Mouse (Mus musculus): ENCODE measurements around the gene Mrpl58. TPM values are rescaled to one million over a fixed set of nuclear protein-coding genes. Genes with fewer than 3 reads are reported as not detected.
A peak's percentile ranks its signal among the peaks of the same experiment; 100 is the strongest.

The Mrpl58 gene
- 222 and 223 TPM in 2 replicates for polyA plus RNA-seq (2014; fragmentation: Nextera tagmentation; extraction: Ambion mirVana)

- peak within 1 kb of the TSS; percentile 84 for H3K4me2 ChIP-seq (ENCODE audit: low read length)
- peaks cover 24% of the 10 kb centered on the region for H3K36me3 ChIP-seq (ENCODE audit: control insufficient read depth, insufficient read depth, low read length)
- peak within 1 kb of the TSS; percentile 95 for H3K4me3 ChIP-seq (replicated peaks; ENCODE audit: low read depth, low read length)
- no peaks in the 10 kb centered on the region for H3K9me3 ChIP-seq (ENCODE audit: control insufficient read depth, low read length)
- peak within 1 kb of the TSS; percentile 93 for H3K27ac ChIP-seq (replicated peaks; ENCODE audit: low read depth, low read length)
- ATAC-seq (ENCODE audit: low FRiP score, low TSS enrichment) (peak; percentile 86), DNase-seq (peak; percentile 93)
- 4% methylated on average over 50 of the region's 50 CpGs for WGBS
- H3K27me3 ChIP-seq (ENCODE audit: control insufficient read depth, insufficient read depth, low read length), result no peaks in the 10 kb centered on the region
- peak within 1 kb of the TSS; percentile 91 for H3K9ac ChIP-seq (replicated peaks; ENCODE audit: low read length)
- peaks cover 30% of the 10 kb centered on the region for H3K4me1 ChIP-seq (ENCODE audit: control insufficient read depth, insufficient read depth, low read length)
These were observed at the start of gene Mrpl58 for GRCm38 (mm10) chr11:115403338-115404124. Gene Mrpl58, plus strand, starts transcription at chr11:115403752.

- Histone ChIP-seq H3K4me3 (replicated peaks; ENCODE audit: low read depth, low read length) (no peak overlapping the region), H3K27ac (replicated peaks; ENCODE audit: low read depth, low read length) (no peak overlapping the region), H3K27me3 (ENCODE audit: control insufficient read depth, insufficient read depth, low read length) (no peaks in the 10 kb centered on the region), H3K9ac (replicated peaks; ENCODE audit: low read length) (no peak overlapping the region), H3K4me1 (ENCODE audit: control insufficient read depth, insufficient read depth, low read length) (peaks cover 6% of the 10 kb centered on the region), H3K9me3 (ENCODE audit: control insufficient read depth, low read length) (no peaks in the 10 kb centered on the region), H3K4me2 (ENCODE audit: low read length) (no peak overlapping the region), H3K36me3 (ENCODE audit: control insufficient read depth, insufficient read depth, low read length) (peaks cover 68% of the 10 kb centered on the region)
- 9% methylated on average over 8 of the region's 8 CpGs for WGBS
- no peak; the same call in 1 of the 2 replicates for ATAC-seq (ENCODE audit: low FRiP score, low TSS enrichment)
- peak; percentile 92 for DNase-seq
These were observed 49.4 kb upstream of the Mrpl58 start for GRCm38 (mm10) chr11:115354183-115354582.

- WGBS, result 19% methylated on average over 5 of the region's 5 CpGs
- Histone ChIP-seq H3K9ac (replicated peaks; ENCODE audit: low read length) (peak overlapping the region; percentile 37; the same call in 1 of the 2 replicates), H3K4me1 (ENCODE audit: control insufficient read depth, insufficient read depth, low read length) (peaks cover 10% of the 10 kb centered on the region), H3K9me3 (ENCODE audit: control insufficient read depth, low read length) (no peaks in the 10 kb centered on the region), H3K27ac (replicated peaks; ENCODE audit: low read depth, low read length) (peak overlapping the region; percentile 70), H3K27me3 (ENCODE audit: control insufficient read depth, insufficient read depth, low read length) (no peaks in the 10 kb centered on the region), H3K4me3 (replicated peaks; ENCODE audit: low read depth, low read length) (no peak overlapping the region), H3K36me3 (ENCODE audit: control insufficient read depth, insufficient read depth, low read length) (peaks cover 35% of the 10 kb centered on the region), H3K4me2 (ENCODE audit: low read length) (no peak overlapping the region)
- DNase-seq (peak; percentile 93), ATAC-seq (ENCODE audit: low FRiP score, low TSS enrichment) (peak; percentile 62; the same call in 1 of the 2 replicates)
These were observed 45.1 kb upstream of the Mrpl58 start for GRCm38 (mm10) chr11:115358468-115358867.

GRCm38 (mm10) chr11:115359293-115359692, 44.3 kb upstream of the Mrpl58 start:
- DNase-seq (peak; percentile 60), ATAC-seq (ENCODE audit: low FRiP score, low TSS enrichment) (0 out of 2 replicates have a peak, but pooled peaks have one; percentile 37)
- H3K27me3 ChIP-seq (ENCODE audit: control insufficient read depth, insufficient read depth, low read length), result no peaks in the 10 kb centered on the region

GRCm38 (mm10) chr11:115359726-115360125, 43.8 kb upstream of the Mrpl58 start:
- Histone ChIP-seq H3K27me3 (ENCODE audit: control insufficient read depth, insufficient read depth, low read length) (no peaks in the 10 kb centered on the region), H3K4me2 (ENCODE audit: low read length) (no peak overlapping the region), H3K36me3 (ENCODE audit: control insufficient read depth, insufficient read depth, low read length) (peaks cover 29% of the 10 kb centered on the region), H3K9ac (replicated peaks; ENCODE audit: low read length) (no peak overlapping the region), H3K9me3 (ENCODE audit: control insufficient read depth, low read length) (no peaks in the 10 kb centered on the region), H3K27ac (replicated peaks; ENCODE audit: low read depth, low read length) (peak overlapping the region; percentile 70; the same call in 1 of the 2 replicates), H3K4me1 (ENCODE audit: control insufficient read depth, insufficient read depth, low read length) (peaks cover 10% of the 10 kb centered on the region), H3K4me3 (replicated peaks; ENCODE audit: low read depth, low read length) (no peak overlapping the region)
- WGBS, result 65% methylated on average over 6 of the region's 6 CpGs
- DNase-seq (no peak), ATAC-seq (ENCODE audit: low FRiP score, low TSS enrichment) (no peak)

More at GRCm38 (mm10) chr11:115359293-115359692, 44.3 kb upstream of the Mrpl58 start:
- Histone ChIP-seq H3K9me3 (ENCODE audit: control insufficient read depth, low read length) (no peaks in the 10 kb centered on the region), H3K4me1 (ENCODE audit: control insufficient read depth, insufficient read depth, low read length) (peaks cover 10% of the 10 kb centered on the region), H3K4me3 (replicated peaks; ENCODE audit: low read depth, low read length) (no peak overlapping the region), H3K9ac (replicated peaks; ENCODE audit: low read length) (peak overlapping the region; percentile 37; the same call in 1 of the 2 replicates), H3K36me3 (ENCODE audit: control insufficient read depth, insufficient read depth, low read length) (peaks cover 30% of the 10 kb centered on the region), H3K27ac (replicated peaks; ENCODE audit: low read depth, low read length) (peak overlapping the region; percentile 70; the same call in 1 of the 2 replicates), H3K4me2 (ENCODE audit: low read length) (no peak overlapping the region)
- WGBS, result 40% methylated on average over 3 of the region's 3 CpGs

GRCm38 (mm10) chr11:115364136-115364535, 39.4 kb upstream of the Mrpl58 start:
- no peaks in the 10 kb centered on the region for H3K27me3 ChIP-seq (ENCODE audit: control insufficient read depth, insufficient read depth, low read length)
- H3K4me2 ChIP-seq (ENCODE audit: low read length), result no peak overlapping the region
- peaks cover 5% of the 10 kb centered on the region; the same call in 1 of the 2 replicates for H3K36me3 ChIP-seq (ENCODE audit: control insufficient read depth, insufficient read depth, low read length)
- H3K4me1 ChIP-seq (ENCODE audit: control insufficient read depth, insufficient read depth, low read length), result peaks cover 20% of the 10 kb centered on the region
- H3K4me3 ChIP-seq (replicated peaks; ENCODE audit: low read depth, low read length), result no peak overlapping the region
- 87% methylated on average over 3 of the region's 3 CpGs for WGBS
- ATAC-seq (ENCODE audit: low FRiP score, low TSS enrichment) (no peak), DNase-seq (no peak)
- H3K9ac ChIP-seq (replicated peaks; ENCODE audit: low read length), result no peak overlapping the region
- H3K9me3 ChIP-seq (ENCODE audit: control insufficient read depth, low read length), result no peaks in the 10 kb centered on the region
- H3K27ac ChIP-seq (replicated peaks; ENCODE audit: low read depth, low read length), result no peak overlapping the region

- WGBS, result 49% methylated on average over 7 of the region's 7 CpGs
- no peak for DNase-seq
- Histone ChIP-seq H3K4me3 (replicated peaks; ENCODE audit: low read depth, low read length) (peak overlapping the region; percentile 69), H3K9ac (replicated peaks; ENCODE audit: low read length) (peak overlapping the region; percentile 91; the same call in 1 of the 2 replicates), H3K36me3 (ENCODE audit: control insufficient read depth, insufficient read depth, low read length) (peaks cover 3% of the 10 kb centered on the region; the same call in 1 of the 2 replicates), H3K4me2 (ENCODE audit: low read length) (peak overlapping the region; percentile 97), H3K27ac (replicated peaks; ENCODE audit: low read depth, low read length) (peak overlapping the region; percentile 76; the same call in 1 of the 2 replicates), H3K27me3 (ENCODE audit: control insufficient read depth, insufficient read depth, low read length) (no peaks in the 10 kb centered on the region), H3K9me3 (ENCODE audit: control insufficient read depth, low read length) (no peaks in the 10 kb centered on the region), H3K4me1 (ENCODE audit: control insufficient read depth, insufficient read depth, low read length) (peaks cover 16% of the 10 kb centered on the region)
- 0 out of 2 replicates have a peak, but pooled peaks have one; percentile 7 for ATAC-seq (ENCODE audit: low FRiP score, low TSS enrichment)
These were observed 37.4 kb upstream of the Mrpl58 start for GRCm38 (mm10) chr11:115366039-115366705.

GRCm38 (mm10) chr11:115366706-115367394, 36.7 kb upstream of the Mrpl58 start:
- Histone ChIP-seq H3K9ac (replicated peaks; ENCODE audit: low read length) (peak overlapping the region; percentile 91), H3K36me3 (ENCODE audit: control insufficient read depth, insufficient read depth, low read length) (no peaks in the 10 kb centered on the region), H3K4me3 (replicated peaks; ENCODE audit: low read depth, low read length) (peak overlapping the region; percentile 69), H3K9me3 (ENCODE audit: control insufficient read depth, low read length) (no peaks in the 10 kb centered on the region), H3K4me2 (ENCODE audit: low read length) (peak overlapping the region; percentile 97), H3K27me3 (ENCODE audit: control insufficient read depth, insufficient read depth, low read length) (no peaks in the 10 kb centered on the region), H3K27ac (replicated peaks; ENCODE audit: low read depth, low read length) (peak overlapping the region; percentile 76), H3K4me1 (ENCODE audit: control insufficient read depth, insufficient read depth, low read length) (peaks cover 16% of the 10 kb centered on the region)
- under 1% methylated on average over 28 of the region's 28 CpGs for WGBS
- ATAC-seq (ENCODE audit: low FRiP score, low TSS enrichment) (peak; percentile 76), DNase-seq (peak; percentile 81)

All from midbrain, embryonic 14.5 days (tissue).